Mouse (Mus musculus): ENCODE data around the gene Spink2. TPM values are rescaled to one million over a fixed set of nuclear protein-coding genes. Genes with fewer than 3 reads are reported as not detected.

Gene Spink2
- polyA plus RNA-seq, 1 experiment from 2014 or later: 1.8 TPM

GRCm38 (mm10) chr5:77163597-77163996, 47.7 kb downstream of the Spink2 start:
- Histone ChIP-seq H3K9ac (no peak overlapping the region), H3K4me3 (replicated peaks) (no peak overlapping the region), H3K4me2 (replicated peaks) (no peak overlapping the region), H3K4me1 (replicated peaks) (0 out of 2 replicates have a peak, but pooled peaks cover 2% of the 10 kb centered on the region), H3K9me3 (no peaks in the 10 kb centered on the region), H3K27ac (no peak overlapping the region), H3K36me3 (no peaks in the 10 kb centered on the region), H3K27me3 (replicated peaks) (no peaks in the 10 kb centered on the region)
- 75% methylated on average over 7 of the region's 7 CpGs for WGBS
- no peak; the same call in 1 of the 2 replicates for ATAC-seq

- WGBS: 90% methylated on average over 3 of the region's 3 CpGs
- ATAC-seq: no peak
Observed at GRCm38 (mm10) chr5:77162566-77162965, 48.7 kb downstream of the Spink2 start.

GRCm38 (mm10) chr5:77157777-77158540, 53.3 kb downstream of the Spink2 start:
- Histone ChIP-seq H3K4me2 (replicated peaks) (no peak overlapping the region), H3K4me1 (replicated peaks) (no peaks in the 10 kb centered on the region), H3K9ac (no peak overlapping the region), H3K4me3 (replicated peaks) (no peak overlapping the region), H3K27ac (no peak overlapping the region), H3K27me3 (replicated peaks) (no peaks in the 10 kb centered on the region), H3K9me3 (no peaks in the 10 kb centered on the region), H3K36me3 (no peaks in the 10 kb centered on the region)
- 49% methylated on average over 14 of the region's 14 CpGs for WGBS
- ATAC-seq: no peak

More at GRCm38 (mm10) chr5:77162566-77162965, 48.7 kb downstream of the Spink2 start:
- Histone ChIP-seq H3K27me3 (replicated peaks) (no peaks in the 10 kb centered on the region), H3K27ac (no peak overlapping the region), H3K36me3 (no peaks in the 10 kb centered on the region), H3K4me3 (replicated peaks) (no peak overlapping the region), H3K4me2 (replicated peaks) (no peak overlapping the region), H3K9ac (no peak overlapping the region), H3K4me1 (replicated peaks) (0 out of 2 replicates have a peak, but pooled peaks cover 2% of the 10 kb centered on the region), H3K9me3 (no peaks in the 10 kb centered on the region)

- Histone ChIP-seq H3K27ac (no peak overlapping the region), H3K9ac (no peak overlapping the region), H3K4me2 (replicated peaks) (no peak overlapping the region), H3K36me3 (no peaks in the 10 kb centered on the region), H3K4me1 (replicated peaks) (no peaks in the 10 kb centered on the region), H3K9me3 (no peaks in the 10 kb centered on the region), H3K4me3 (replicated peaks) (no peak overlapping the region), H3K27me3 (replicated peaks) (no peaks in the 10 kb centered on the region)
- ATAC-seq: no peak
- 66% methylated on average over 5 of the region's 5 CpGs for WGBS
Observed at GRCm38 (mm10) chr5:77156938-77157337, 54.3 kb downstream of the Spink2 start.

- H3K4me1 ChIP-seq (replicated peaks): no peaks in the 10 kb centered on the region
- no peak for ATAC-seq
- H3K9me3 ChIP-seq: no peaks in the 10 kb centered on the region
- 86% methylated on average over 12 of the region's 12 CpGs for WGBS
- H3K27me3 ChIP-seq (replicated peaks): no peaks in the 10 kb centered on the region
- no peak overlapping the region for H3K4me3 ChIP-seq (replicated peaks)
- H3K27ac ChIP-seq: no peak overlapping the region
- H3K36me3 ChIP-seq: no peaks in the 10 kb centered on the region
- H3K4me2 ChIP-seq (replicated peaks): no peak overlapping the region
- no peak overlapping the region for H3K9ac ChIP-seq
Observed at GRCm38 (mm10) chr5:77155526-77155925, 55.7 kb downstream of the Spink2 start.

Other genes with a start within 250 kb of the Spink2 start
- 79.6 and 84.8 TPM in 2 replicates for gene Srp72, start 236.8 kb downstream of the Spink2 start, polyA plus RNA-seq (2015; fragmentation: Nextera tagmentation; extraction: Ambion mirVana)
- gene Arl9, start 207.4 kb downstream of the Spink2 start, polyA plus RNA-seq (2015; fragmentation: Nextera tagmentation; extraction: Ambion mirVana): 0.29 TPM in 1 of 2 replicates, not detected in the other
- 0.49 and 0.72 TPM in 2 replicates for gene Thegl, start 195.4 kb downstream of the Spink2 start, polyA plus RNA-seq (2015; fragmentation: Nextera tagmentation; extraction: Ambion mirVana)
- gene Hopx, start 96.3 kb downstream of the Spink2 start, polyA plus RNA-seq (2015; fragmentation: Nextera tagmentation; extraction: Ambion mirVana): 3.5 and 3.8 TPM in 2 replicates
- 24.0 and 28.0 TPM in 2 replicates for gene Rest, start 54.0 kb upstream of the Spink2 start, polyA plus RNA-seq (2015; fragmentation: Nextera tagmentation; extraction: Ambion mirVana)
- 35.3 and 35.4 TPM in 2 replicates for gene Noa1, start 98.6 kb upstream of the Spink2 start, polyA plus RNA-seq (2015; fragmentation: Nextera tagmentation; extraction: Ambion mirVana)
- gene Polr2b, start 98.7 kb upstream of the Spink2 start, polyA plus RNA-seq (2015; fragmentation: Nextera tagmentation; extraction: Ambion mirVana): 51.5 and 55.9 TPM in 2 replicates
- gene Igfbp7, start 196.6 kb upstream of the Spink2 start, polyA plus RNA-seq (2015; fragmentation: Nextera tagmentation; extraction: Ambion mirVana): 87.4 and 92.5 TPM in 2 replicates